Mouse (Mus musculus) stomach, embryonic 15.5 days (tissue): ENCODE data around the gene Gpc6. TPM values are rescaled to one million over a fixed set of nuclear protein-coding genes. Genes with fewer than 3 reads are reported as not detected.

ENCODE experiments used
- ATAC-seq: fragments of 200-750 bp; cut with Nextera tagmentation; 2 replicates; pipeline ENCODE4 v1.8.0; 2017; ENCODE audit warnings: low read depth, moderate number of reproducible peaks, moderate TSS enrichment; ENCODE audit not compliant: insufficient read depth, low FRiP score
- H3K27ac ChIP-seq: fragments of 300-500 bp; sonication (generic); 2 replicates; pipeline ENCODE4 v1.5.1; 2015; ENCODE audit warnings: mild to moderate bottlenecking, inconsistent platforms
- H3K27me3 ChIP-seq: fragments of 300-500 bp; sonication (generic); replicated peaks from 2 replicates; pipeline ENCODE4 v1.6.1; 2015; ENCODE audit warnings: inconsistent platforms
- H3K36me3 ChIP-seq: fragments of 300-500 bp; sonication (generic); 2 replicates; pipeline ENCODE4 v1.6.1; 2015; ENCODE audit warnings: inconsistent platforms
- H3K4me1 ChIP-seq: fragments of 300-500 bp; sonication (generic); 2 replicates; pipeline ENCODE4 v1.6.1; 2015; ENCODE audit warnings: inconsistent platforms
- H3K4me2 ChIP-seq: fragments of 300-500 bp; sonication (generic); 2 replicates; pipeline ENCODE4 v1.6.1; 2015; ENCODE audit warnings: mild to moderate bottlenecking, inconsistent platforms
- H3K4me3 ChIP-seq: fragments of 300-500 bp; sonication (generic); replicated peaks from 2 replicates; pipeline ENCODE4 v1.5.1; 2015; ENCODE audit warnings: inconsistent platforms
- H3K9ac ChIP-seq: fragments of 300-500 bp; sonication (generic); 2 replicates; pipeline ENCODE4 v1.6.1; 2015; ENCODE audit warnings: inconsistent platforms
- H3K9me3 ChIP-seq: fragments of 300-500 bp; sonication (generic); 2 replicates; pipeline ENCODE4 v1.6.1; 2016; ENCODE audit warnings: inconsistent platforms
- WGBS: fragments of 180-500 bp; shearing (Covaris S2); methylation state at CpG from one replicate; pipeline ENCODE4 v1.1.7; 2015; 5-methylcytosine and 5-hydroxymethylcytosine counted together
- polyA plus RNA-seq: library from polyadenylated mRNA; unstranded; fragments of >200 nt; fragmentation: Nextera tagmentation; extraction: Ambion mirVana; gene quantifications from 2 replicates; pipeline ENCODE4 v1.2.1, GENCODE M21; 2015

Gene Gpc6
- polyA plus RNA-seq, 1 experiment from 2014 or later, result 52.4 TPM

GRCm38 (mm10) chr14:117916577-117916976 lies 991.5 kb downstream of the Gpc6 start:
- no peak for ATAC-seq
- no peak overlapping the region for H3K9ac ChIP-seq
- 80% methylated on average over 8 of the region's 8 CpGs for WGBS
- H3K36me3 ChIP-seq, result no peaks in the 10 kb centered on the region
- H3K9me3 ChIP-seq, result no peaks in the 10 kb centered on the region
- no peaks in the 10 kb centered on the region for H3K27me3 ChIP-seq
- no peaks in the 10 kb centered on the region for H3K4me1 ChIP-seq
- H3K4me3 ChIP-seq, result no peak overlapping the region
- H3K4me2 ChIP-seq, result no peak overlapping the region
- no peak overlapping the region for H3K27ac ChIP-seq

DNA sequence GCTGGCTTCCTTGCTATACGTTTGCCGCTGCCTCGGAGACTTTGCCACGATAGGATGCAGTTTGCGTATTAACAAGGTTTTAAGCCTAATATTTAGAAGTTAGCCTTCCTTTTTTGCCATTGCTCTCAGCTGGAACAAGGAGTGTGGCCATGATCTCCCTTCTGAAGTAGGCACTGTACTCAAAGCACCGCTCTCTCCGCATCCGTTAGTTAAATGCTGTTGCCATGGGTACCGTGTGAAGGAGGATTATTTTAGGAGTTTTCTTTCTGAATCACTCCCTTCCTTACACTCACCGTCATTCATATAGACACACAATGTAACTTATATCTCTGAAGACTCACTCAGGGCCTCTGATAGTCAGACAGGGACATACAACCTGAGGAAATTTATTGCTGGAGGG lies 993.6 kb downstream of the Gpc6 start:
- Histone ChIP-seq H3K9ac (no peak overlapping the region), H3K27ac (no peak overlapping the region), H3K4me3 (no peak overlapping the region), H3K27me3 (no peaks in the 10 kb centered on the region), H3K9me3 (no peaks in the 10 kb centered on the region), H3K36me3 (no peaks in the 10 kb centered on the region), H3K4me1 (no peaks in the 10 kb centered on the region), H3K4me2 (no peak overlapping the region)
- WGBS, result 91% methylated on average over 10 of the region's 10 CpGs
- no peak for ATAC-seq

DNA sequence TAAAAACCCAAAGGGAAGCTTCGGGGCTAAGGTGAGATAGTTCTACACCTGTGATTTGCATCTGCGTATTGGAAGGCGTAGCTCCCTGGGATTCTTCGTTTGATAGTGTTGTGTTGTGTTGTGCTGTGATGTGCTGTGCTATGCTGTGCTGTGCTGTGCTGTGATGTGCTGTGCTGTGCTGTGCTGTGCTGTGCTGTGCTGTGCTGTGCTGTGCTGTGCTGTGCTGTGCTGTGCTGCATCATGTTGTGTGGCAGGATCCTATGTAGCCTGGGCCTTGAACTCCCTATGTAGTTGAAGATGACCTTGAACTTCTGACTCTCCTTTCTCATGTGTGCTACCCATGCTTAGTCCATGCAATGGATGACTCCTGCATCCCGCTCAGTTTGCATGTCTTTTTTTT lies 994.5 kb downstream of the Gpc6 start:
- Histone ChIP-seq H3K9me3 (no peaks in the 10 kb centered on the region), H3K27me3 (no peaks in the 10 kb centered on the region), H3K27ac (no peak overlapping the region), H3K36me3 (no peaks in the 10 kb centered on the region), H3K9ac (no peak overlapping the region), H3K4me3 (no peak overlapping the region), H3K4me2 (no peak overlapping the region), H3K4me1 (no peaks in the 10 kb centered on the region)
- WGBS, result 91% methylated on average over 5 of the region's 5 CpGs
- ATAC-seq, result no peak

- Histone ChIP-seq H3K27ac (no peak overlapping the region), H3K4me1 (no peaks in the 10 kb centered on the region), H3K27me3 (no peaks in the 10 kb centered on the region), H3K9ac (no peak overlapping the region), H3K36me3 (no peaks in the 10 kb centered on the region), H3K4me3 (no peak overlapping the region), H3K4me2 (no peak overlapping the region), H3K9me3 (no peaks in the 10 kb centered on the region)
- ATAC-seq, result no peak
- 55% methylated on average over 18 of the region's 18 CpGs for WGBS
Measured at GRCm38 (mm10) chr14:117921393-117922014, 996.4 kb downstream of the Gpc6 start.

GRCm38 (mm10) chr14:117923667-117924066 lies 998.6 kb downstream of the Gpc6 start:
- Histone ChIP-seq H3K4me3 (no peak overlapping the region), H3K36me3 (no peaks in the 10 kb centered on the region), H3K4me1 (no peaks in the 10 kb centered on the region), H3K4me2 (no peak overlapping the region), H3K9ac (no peak overlapping the region), H3K27ac (no peak overlapping the region), H3K9me3 (no peaks in the 10 kb centered on the region), H3K27me3 (no peaks in the 10 kb centered on the region)
- no peak for ATAC-seq
- WGBS, result 81% methylated on average over 8 of the region's 8 CpGs

DNA sequence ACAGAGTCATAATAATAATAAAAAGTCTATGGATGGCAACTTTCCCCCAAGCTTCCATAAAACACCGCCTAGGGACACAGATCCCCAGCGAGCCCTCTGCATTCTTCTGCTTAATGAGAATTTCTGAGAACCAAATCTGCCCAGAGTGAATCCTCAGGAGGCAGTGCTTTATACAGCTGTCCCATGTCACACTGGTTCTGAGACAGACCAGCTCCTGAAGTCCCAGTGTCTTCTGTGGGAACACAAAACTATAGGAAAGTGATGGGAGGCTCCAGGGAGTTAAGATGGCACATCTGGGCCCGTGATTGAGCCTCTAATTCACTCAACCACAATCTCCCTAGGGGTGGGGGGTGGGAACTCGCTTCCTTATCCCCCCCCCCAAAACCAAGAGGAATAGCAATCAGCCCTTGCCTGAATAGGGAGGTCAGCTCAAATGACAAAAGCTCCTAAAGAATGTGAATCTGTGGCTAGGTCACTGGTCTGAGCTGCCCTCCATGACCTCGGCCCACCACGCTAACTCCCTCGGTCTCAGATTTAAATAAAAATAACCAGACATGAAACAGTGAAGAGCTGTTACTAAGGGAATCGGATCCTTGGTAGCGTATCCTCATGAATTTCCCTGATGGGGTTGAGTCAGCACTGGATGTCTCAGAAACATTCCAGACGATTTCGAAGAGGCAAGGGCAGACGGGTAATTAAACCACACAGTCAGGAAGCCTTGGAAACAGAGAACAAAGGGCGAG lies 1005.2 kb downstream of the Gpc6 start:
- H3K4me1 ChIP-seq, result peaks cover 12% of the 10 kb centered on the region
- H3K27me3 ChIP-seq, result no peaks in the 10 kb centered on the region
- ATAC-seq, result no peak
- H3K4me3 ChIP-seq, result no peak overlapping the region
- WGBS, result 22% methylated on average over 13 of the region's 13 CpGs
- no peak overlapping the region for H3K9ac ChIP-seq
- no peak overlapping the region for H3K4me2 ChIP-seq
- no peaks in the 10 kb centered on the region for H3K9me3 ChIP-seq
- peak overlapping the region; percentile 62; the same call in 1 of the 2 replicates for H3K27ac ChIP-seq
- no peaks in the 10 kb centered on the region for H3K36me3 ChIP-seq

DNA sequence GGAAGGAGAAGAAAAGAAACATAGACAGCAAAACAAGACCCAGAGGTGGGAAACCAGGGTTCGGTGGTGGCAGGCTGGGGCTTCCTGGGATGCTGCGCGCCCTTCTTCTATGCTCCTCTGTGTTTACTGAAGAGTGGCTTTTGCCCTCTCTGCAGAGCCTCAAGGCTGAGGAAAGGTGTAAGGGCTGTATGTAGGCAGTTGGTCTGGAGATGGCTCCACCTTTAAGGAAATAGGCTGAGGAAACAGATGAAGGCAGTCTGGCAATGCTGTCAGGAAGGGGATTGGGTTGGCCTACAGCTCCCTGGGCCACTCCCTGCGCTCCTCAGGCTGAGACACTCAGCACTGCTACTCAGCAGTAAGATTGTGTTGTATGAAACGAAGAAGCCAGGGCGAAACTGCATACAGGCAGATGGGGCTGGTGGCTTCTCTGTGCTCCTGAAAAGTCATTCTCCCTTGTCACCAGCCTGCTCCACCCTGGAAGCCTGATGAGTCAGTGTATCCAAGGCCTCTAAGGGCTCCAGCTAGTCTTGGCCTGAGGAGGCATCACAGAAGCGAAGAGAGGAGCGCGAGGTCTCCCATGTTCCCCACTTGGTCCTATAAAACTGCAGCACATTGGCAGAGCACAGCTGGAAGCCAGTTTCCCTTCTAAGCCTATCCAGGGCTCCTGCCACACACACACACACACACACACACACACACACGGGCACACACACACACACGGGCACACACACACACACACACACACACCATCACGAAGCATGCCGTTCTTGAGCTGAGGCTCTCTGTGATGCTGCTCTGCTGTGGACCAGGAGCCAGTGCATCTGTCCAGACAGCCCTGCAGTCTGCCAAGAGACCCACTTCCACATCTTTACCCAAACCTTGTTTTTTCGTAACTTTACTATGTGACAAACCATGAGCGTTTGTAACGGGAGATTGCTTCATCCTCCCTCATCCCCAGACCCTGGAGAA lies 1006.0 kb downstream of the Gpc6 start:
- Histone ChIP-seq H3K4me3 (no peak overlapping the region), H3K27me3 (no peaks in the 10 kb centered on the region), H3K9ac (no peak overlapping the region), H3K36me3 (no peaks in the 10 kb centered on the region), H3K4me2 (no peak overlapping the region), H3K27ac (peak overlapping the region; percentile 62), H3K4me1 (peaks cover 12% of the 10 kb centered on the region), H3K9me3 (no peaks in the 10 kb centered on the region)
- WGBS, result 73% methylated on average over 16 of the region's 16 CpGs
- ATAC-seq, result no peak

GRCm38 (mm10) chr14:117932163-117932851 lies 1007.2 kb downstream of the Gpc6 start:
- Histone ChIP-seq H3K9me3 (no peaks in the 10 kb centered on the region), H3K27ac (no peak overlapping the region), H3K4me2 (no peak overlapping the region), H3K27me3 (no peaks in the 10 kb centered on the region), H3K4me3 (no peak overlapping the region), H3K4me1 (peaks cover 12% of the 10 kb centered on the region), H3K36me3 (no peaks in the 10 kb centered on the region), H3K9ac (no peak overlapping the region)
- ATAC-seq, result no peak
- WGBS, result 91% methylated on average over 17 of the region's 17 CpGs

- Histone ChIP-seq H3K27ac (no peak overlapping the region), H3K9me3 (no peaks in the 10 kb centered on the region), H3K9ac (no peak overlapping the region), H3K4me3 (no peak overlapping the region), H3K4me2 (no peak overlapping the region), H3K4me1 (no peaks in the 10 kb centered on the region), H3K36me3 (no peaks in the 10 kb centered on the region), H3K27me3 (no peaks in the 10 kb centered on the region)
- 10% methylated on average over 2 of the region's 2 CpGs for whole genome bisulfite sequencing
- no peak for ATAC-seq
Measured at GRCm38 (mm10) chr14:117938554-117938953, 1013.4 kb downstream of the Gpc6 start.

GRCm38 (mm10) chr14:117939471-117939870 lies 1014.4 kb downstream of the Gpc6 start:
- Histone ChIP-seq H3K4me3 (no peak overlapping the region), H3K27ac (no peak overlapping the region), H3K9me3 (no peaks in the 10 kb centered on the region), H3K36me3 (no peaks in the 10 kb centered on the region), H3K4me2 (no peak overlapping the region), H3K9ac (no peak overlapping the region), H3K4me1 (no peaks in the 10 kb centered on the region), H3K27me3 (no peaks in the 10 kb centered on the region)
- 94% methylated on average over 7 of the region's 7 CpGs for WGBS
- ATAC-seq, result no peak

DNA sequence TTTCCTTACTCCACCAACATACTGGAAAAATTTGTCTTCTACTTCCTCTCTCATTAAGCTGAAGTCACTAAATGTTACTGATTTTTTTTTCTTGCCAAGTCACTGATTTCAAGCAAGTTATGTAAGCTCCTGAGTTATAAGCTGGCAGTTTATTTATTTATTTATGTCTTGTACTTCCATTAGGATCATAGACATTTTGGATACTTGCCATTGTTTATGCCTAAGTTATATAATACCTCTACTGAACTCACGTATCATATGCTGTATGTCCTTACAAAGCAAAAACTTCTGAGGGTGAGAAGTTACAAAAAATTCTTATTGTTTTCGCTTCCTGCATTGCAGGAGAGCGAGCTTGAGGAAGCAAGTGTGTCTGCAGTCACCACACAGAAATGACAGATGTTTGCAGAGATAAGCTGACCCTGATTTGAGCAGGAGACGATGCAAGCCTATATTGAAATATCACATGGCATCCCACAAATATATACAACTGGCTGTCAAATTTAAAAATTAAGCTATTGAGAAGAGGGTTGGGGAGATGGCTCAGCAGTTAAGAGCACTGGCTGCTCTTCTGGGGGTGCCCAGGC lies 1020.9 kb downstream of the Gpc6 start:
- Histone ChIP-seq H3K27ac (no peak overlapping the region), H3K4me1 (no peaks in the 10 kb centered on the region), H3K36me3 (no peaks in the 10 kb centered on the region), H3K4me3 (no peak overlapping the region), H3K9me3 (no peaks in the 10 kb centered on the region), H3K4me2 (no peak overlapping the region), H3K9ac (no peak overlapping the region), H3K27me3 (no peaks in the 10 kb centered on the region)
- ATAC-seq, result no peak
- WGBS, result 70% methylated on average over 4 of the region's 4 CpGs
